Mouse (Mus musculus) myocyte (in vitro differentiated cells): Measurements from ENCODE around the gene Tlk2. TPM values are rescaled to one million over a fixed set of nuclear protein-coding genes. Genes with fewer than 3 reads are reported as not detected.

Experiments used
- H3K27me3 ChIP-seq: one replicate; pipeline ENCODE4 v1.6.1; 2011; ENCODE audit not compliant: control insufficient read depth, insufficient read depth, insufficient read length
- H3K36me3 ChIP-seq: one replicate; pipeline ENCODE4 v1.6.1; 2011; ENCODE audit not compliant: control insufficient read depth, insufficient read depth
- H3K4me2 ChIP-seq: one replicate; pipeline ENCODE4 v1.6.1; 2011; ENCODE audit warnings: low read depth, control low read depth
- H3K4me3 ChIP-seq: one replicate; pipeline ENCODE4 v1.5.1; 2011; ENCODE audit warnings: mild to moderate bottlenecking, control low read depth, moderate library complexity
- H3K79me2 ChIP-seq: one replicate; pipeline ENCODE4 v1.6.1; 2011; ENCODE audit not compliant: control insufficient read depth, insufficient read depth
- H3ac ChIP-seq: one replicate; pipeline ENCODE4 v1.6.1; 2011; ENCODE audit not compliant: control insufficient read depth, insufficient read length
- CEBPB ChIP-seq: IDR thresholded peaks from 2 replicates; pipeline ENCODE4 v1.6.1; 2011; ENCODE audit warnings: mild to moderate bottlenecking, moderate library complexity; ENCODE audit not compliant: poor library complexity, insufficient read depth, severe bottlenecking
- E2F4 ChIP-seq: IDR thresholded peaks from one replicate; pipeline ENCODE4 v1.6.1; 2011; ENCODE audit warnings: mild to moderate bottlenecking, control low read depth, moderate library complexity; ENCODE audit not compliant: insufficient read depth
- MAX ChIP-seq: IDR thresholded peaks from one replicate; pipeline ENCODE4 v1.6.1; 2011; ENCODE audit warnings: low read depth, mild to moderate bottlenecking, control low read depth
- MYOD1 ChIP-seq, 3 experiments: IDR thresholded peaks; one replicate each; pipeline ENCODE4 v1.6.1; 2011; ENCODE audit warnings: control low read depth in 2 of 3, low read depth in 2 of 3, mild to moderate bottlenecking in 2 of 3, moderate library complexity in 1 of 3; ENCODE audit not compliant: insufficient read length in 2 of 3, control insufficient read depth in 1 of 3
- MYOG ChIP-seq, 3 experiments: IDR thresholded peaks; one replicate each; pipeline ENCODE4 v1.6.1; 2011; ENCODE audit warnings: control low read depth in 2 of 3, low read depth in 2 of 3, mild to moderate bottlenecking in 2 of 3; ENCODE audit not compliant: insufficient read length in 2 of 3, control insufficient read depth in 1 of 3, insufficient read depth in 1 of 3
- POLR2A ChIP-seq: IDR thresholded peaks from one replicate; pipeline ENCODE4 v1.6.1; 2011; ENCODE audit warnings: low read depth, mild to moderate bottlenecking, control low read depth, moderate library complexity; ENCODE audit not compliant: insufficient read length
- POLR2AphosphoS2 ChIP-seq: IDR thresholded peaks from one replicate; pipeline ENCODE4 v1.6.1; 2011; ENCODE audit warnings: low read depth, control low read depth; ENCODE audit not compliant: insufficient read length
- REST ChIP-seq: IDR thresholded peaks from one replicate; pipeline ENCODE4 v1.6.1; 2011; ENCODE audit warnings: mild to moderate bottlenecking, control low read depth, moderate library complexity; ENCODE audit not compliant: insufficient read depth, insufficient read length
- SRF ChIP-seq: IDR thresholded peaks from one replicate; pipeline ENCODE4 v1.6.1; 2011; ENCODE audit warnings: low read depth; ENCODE audit not compliant: control insufficient read depth, insufficient read length
- TCF12 ChIP-seq: IDR thresholded peaks from one replicate; pipeline ENCODE4 v1.6.1; 2011; ENCODE audit warnings: mild to moderate bottlenecking, control low read depth; ENCODE audit not compliant: poor library complexity, insufficient read depth, severe bottlenecking
- TCF3 ChIP-seq: IDR thresholded peaks from one replicate; pipeline ENCODE4 v1.6.1; 2011; ENCODE audit warnings: low read depth, control low read depth; ENCODE audit not compliant: insufficient read length
- USF1 ChIP-seq: IDR thresholded peaks from one replicate; pipeline ENCODE4 v1.6.1; 2011; ENCODE audit warnings: low read depth, mild to moderate bottlenecking, control low read depth, moderate library complexity
- polyA plus RNA-seq: library from polyadenylated mRNA; unstranded; fragments of >200 nt; fragmentation: generic; extraction: Trizol; gene quantifications from one replicate; pipeline ENCODE4 v1.2.1, GENCODE M21; 2012; ENCODE audit warnings: missing spikeins

Gene Tlk2
- polyA plus RNA-seq, 1 experiment: 26.8 TPM

GRCm38 (mm10) chr11:105313633-105314014 lies 135.0 kb downstream of the Tlk2 start:
- peaks cover 45% of the 10 kb centered on the region for H3K79me2 ChIP-seq
- H3K4me2 ChIP-seq: peak overlapping the region; percentile 95
- no peak overlapping the region for H3ac ChIP-seq
- no peaks in the 10 kb centered on the region for H3K27me3 ChIP-seq
- H3K4me3 ChIP-seq: no peak overlapping the region
- peaks cover 5% of the 10 kb centered on the region for H3K36me3 ChIP-seq
- TF ChIP-seq REST: no peak
- TF ChIP-seq POLR2A: no peak
- no peak for TF ChIP-seq CEBPB
- TF ChIP-seq SRF: no peak
- no peak for TF ChIP-seq E2F4

GRCm38 (mm10) chr11:105315296-105315695 lies 136.7 kb downstream of the Tlk2 start:
- no peak overlapping the region for H3ac ChIP-seq
- H3K36me3 ChIP-seq: peaks cover 5% of the 10 kb centered on the region
- peak overlapping the region; percentile 95 for H3K4me2 ChIP-seq
- TF ChIP-seq E2F4 (no peak), MYOD1 (IDR thresholded peaks at IDR 0.05; ENCODE audit: control insufficient read depth in 1 of 3, insufficient read length in 2 of 3, low read depth in 2 of 3) (peak in 2 of 3 experiments; percentile 11 to 42), MYOG (IDR thresholded peaks at IDR 0.05; ENCODE audit: control insufficient read depth in 1 of 3, insufficient read depth in 1 of 3, insufficient read length in 2 of 3, low read depth in 2 of 3) (no peak)
- no peak overlapping the region for H3K4me3 ChIP-seq
- peaks cover 36% of the 10 kb centered on the region for H3K79me2 ChIP-seq
- no peaks in the 10 kb centered on the region for H3K27me3 ChIP-seq

DNA sequence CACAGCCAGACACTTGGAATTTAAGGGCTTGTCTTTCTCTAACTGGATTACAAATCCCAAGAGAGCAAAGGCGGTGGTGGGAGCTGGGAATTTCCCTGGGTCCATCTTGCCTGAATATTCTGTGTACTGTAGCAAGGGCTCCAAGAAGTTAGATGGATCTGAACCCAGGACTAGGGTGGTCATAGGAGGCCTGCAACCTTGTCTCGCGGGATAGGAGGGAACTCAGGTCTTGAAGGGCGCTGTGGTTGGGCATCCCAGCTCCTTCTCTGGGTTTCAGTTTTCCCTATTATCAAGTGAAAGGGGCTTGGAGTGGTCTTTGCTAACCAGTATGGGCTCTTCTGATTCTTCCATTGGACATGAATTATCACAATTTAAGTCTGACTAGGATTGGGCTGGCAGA lies 137.5 kb downstream of the Tlk2 start:
- no peak overlapping the region for H3K4me2 ChIP-seq
- no peak overlapping the region for H3K4me3 ChIP-seq

DNA sequence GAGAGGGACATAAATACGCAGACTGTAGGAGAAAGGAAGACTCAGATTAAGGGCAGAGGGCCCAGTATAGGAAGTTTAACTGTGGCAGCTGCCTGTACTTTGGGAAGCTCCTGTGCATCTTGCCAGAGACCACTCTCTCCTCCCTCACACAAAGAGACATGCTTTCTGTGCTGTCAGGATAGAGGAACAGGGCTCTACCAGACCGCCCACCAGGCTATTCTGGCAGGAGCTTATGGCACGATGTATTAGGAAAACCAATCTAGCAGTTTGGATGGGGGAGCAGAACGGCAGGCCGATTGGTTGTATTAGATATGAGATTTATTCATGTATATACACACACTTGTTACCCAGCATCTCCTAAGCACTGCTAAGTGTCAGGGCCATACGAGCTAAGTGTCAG lies 139.2 kb downstream of the Tlk2 start:
- no peaks in the 10 kb centered on the region for H3K27me3 ChIP-seq

More for the DNA sequence above, 137.5 kb downstream of the Tlk2 start:
- Histone ChIP-seq H3K36me3 (peaks cover 5% of the 10 kb centered on the region), H3ac (no peak overlapping the region), H3K79me2 (peaks cover 31% of the 10 kb centered on the region), H3K27me3 (no peaks in the 10 kb centered on the region)
- no peak for TF ChIP-seq TCF12
- no peak for TF ChIP-seq TCF3
- no peak for TF ChIP-seq REST
- TF ChIP-seq MAX: no peak
- no peak for TF ChIP-seq POLR2A
- no peak for TF ChIP-seq E2F4
- TF ChIP-seq USF1: no peak
- no peak for TF ChIP-seq SRF
- no peak for TF ChIP-seq MYOG (IDR thresholded peaks at IDR 0.05; ENCODE audit: control insufficient read depth in 1 of 3, insufficient read depth in 1 of 3, insufficient read length in 2 of 3, low read depth in 2 of 3)
- TF ChIP-seq MYOD1 (IDR thresholded peaks at IDR 0.05; ENCODE audit: control insufficient read depth in 1 of 3, insufficient read length in 2 of 3, low read depth in 2 of 3): no peak
- TF ChIP-seq POLR2AphosphoS2: no peak
- no peak for TF ChIP-seq CEBPB

DNA sequence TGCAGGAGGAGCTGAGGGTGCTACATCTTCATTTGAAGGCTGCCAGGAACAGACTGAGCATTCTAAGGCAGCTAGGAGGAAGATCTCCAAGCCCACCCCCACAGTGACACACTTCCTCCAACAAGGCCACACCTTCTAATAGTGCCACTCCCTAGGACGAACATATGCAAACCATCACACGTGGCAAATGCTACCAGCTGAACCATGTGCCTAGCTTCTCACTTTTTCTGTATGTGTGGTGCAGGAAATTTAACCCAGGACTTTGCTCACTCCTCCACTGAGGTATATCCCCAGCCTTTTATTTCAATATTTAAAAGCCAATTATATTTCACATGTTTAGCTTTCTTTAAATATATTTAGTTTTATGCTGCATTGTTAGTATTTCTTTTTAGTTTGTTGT lies 142.5 kb downstream of the Tlk2 start:
- Histone ChIP-seq H3K4me2 (no peak overlapping the region), H3K27me3 (no peaks in the 10 kb centered on the region), H3ac (no peak overlapping the region), H3K36me3 (peaks cover 8% of the 10 kb centered on the region), H3K4me3 (no peak overlapping the region), H3K79me2 (peaks cover 34% of the 10 kb centered on the region)
- TF ChIP-seq TCF12 (no peak), USF1 (no peak), POLR2A (no peak), MYOG (IDR thresholded peaks at IDR 0.05; ENCODE audit: control insufficient read depth in 1 of 3, insufficient read depth in 1 of 3, insufficient read length in 2 of 3, low read depth in 2 of 3) (no peak), CEBPB (no peak), POLR2AphosphoS2 (no peak), REST (no peak), E2F4 (no peak), MYOD1 (IDR thresholded peaks at IDR 0.05; ENCODE audit: control insufficient read depth in 1 of 3, insufficient read length in 2 of 3, low read depth in 2 of 3) (no peak), SRF (no peak), TCF3 (no peak), MAX (no peak)

More for the DNA sequence above, 139.2 kb downstream of the Tlk2 start:
- no peak overlapping the region for H3ac ChIP-seq
- peaks cover 31% of the 10 kb centered on the region for H3K79me2 ChIP-seq
- peaks cover 5% of the 10 kb centered on the region for H3K36me3 ChIP-seq
- TF ChIP-seq SRF: no peak
- no peak for TF ChIP-seq TCF12
- TF ChIP-seq POLR2AphosphoS2: no peak
- no peak for TF ChIP-seq USF1
- no peak for TF ChIP-seq TCF3
- TF ChIP-seq CEBPB: no peak
- no peak for TF ChIP-seq MYOD1 (IDR thresholded peaks at IDR 0.05; ENCODE audit: control insufficient read depth in 1 of 3, insufficient read length in 2 of 3, low read depth in 2 of 3)
- TF ChIP-seq MYOG (IDR thresholded peaks at IDR 0.05; ENCODE audit: control insufficient read depth in 1 of 3, insufficient read depth in 1 of 3, insufficient read length in 2 of 3, low read depth in 2 of 3): no peak
- H3K4me2 ChIP-seq: no peak overlapping the region
- H3K4me3 ChIP-seq: no peak overlapping the region
